Mouse (Mus musculus) midbrain, embryonic 11.5 days (tissue): ENCODE results near the gene Gramd1a. TPM values are rescaled to one million over a fixed set of nuclear protein-coding genes. Genes with fewer than 3 reads are reported as not detected.

Source experiments
- ATAC-seq: fragments of 200-750 bp; cut with Nextera tagmentation; 2 replicates; pipeline ENCODE4 v1.8.0; 2017; ENCODE audit warnings: moderate TSS enrichment, moderate library complexity; ENCODE audit not compliant: low FRiP score
- DNase-seq: peaks from one replicate; pipeline ENCODE4 v3.0.0; 2015; ENCODE audit warnings: low spot score; ENCODE audit errors: missing footprints
- H3K27ac ChIP-seq: fragments of 300-500 bp; sonication (generic); 2 replicates; pipeline ENCODE4 v1.5.1; 2014; ENCODE audit warnings: low read depth, low read length
- H3K27me3 ChIP-seq: fragments of 300-500 bp; sonication (generic); 2 replicates; pipeline ENCODE4 v1.6.1; 2014; ENCODE audit warnings: mild to moderate bottlenecking, low read length, moderate library complexity, mixed read lengths; ENCODE audit not compliant: control insufficient read depth, insufficient read depth
- H3K36me3 ChIP-seq: fragments of 300-500 bp; sonication (generic); 2 replicates; pipeline ENCODE4 v1.6.1; 2014; ENCODE audit warnings: mild to moderate bottlenecking, low read length, moderate library complexity, mixed read lengths; ENCODE audit not compliant: control insufficient read depth, insufficient read depth
- H3K4me1 ChIP-seq: fragments of 300-500 bp; sonication (generic); 2 replicates; pipeline ENCODE4 v1.6.1; 2014; ENCODE audit warnings: low read length; ENCODE audit not compliant: control insufficient read depth, insufficient read depth
- H3K4me2 ChIP-seq: fragments of 300-500 bp; sonication (generic); 2 replicates; pipeline ENCODE4 v1.6.1; 2014; ENCODE audit warnings: mild to moderate bottlenecking, moderate library complexity
- H3K4me3 ChIP-seq: fragments of 300-500 bp; sonication (generic); 2 replicates; pipeline ENCODE4 v1.5.1; 2014; ENCODE audit warnings: low read depth, low read length
- H3K9ac ChIP-seq: fragments of 300-500 bp; sonication (generic); 2 replicates; pipeline ENCODE4 v1.6.1; 2014; ENCODE audit warnings: low read length
- H3K9me3 ChIP-seq: fragments of 300-500 bp; sonication (generic); 2 replicates; pipeline ENCODE4 v1.6.1; 2016; ENCODE audit warnings: low read length; ENCODE audit not compliant: control insufficient read depth
- WGBS: fragments of 180-500 bp; shearing (Covaris S2); extraction: QIAGEN DNeasy Blood & Tissue Kit; methylation state at CpG from one replicate; pipeline ENCODE4 v1.1.7; 2014; 5-methylcytosine and 5-hydroxymethylcytosine counted together
- polyA plus RNA-seq: library from polyadenylated mRNA; unstranded; fragments of >200 nt; fragmentation: Nextera tagmentation; extraction: Ambion mirVana; gene quantifications from 2 replicates; pipeline ENCODE4 v1.2.1, GENCODE M21; 2014

Gene Gramd1a
- polyA plus RNA-seq, 1 experiment from 2014 or later, result 104 TPM

GRCm38 (mm10) chr7:31082831-31083588 is 72.7 kb downstream of the Gramd1a start:
- Histone ChIP-seq H3K4me1 (peaks cover 4% of the 10 kb centered on the region; the same call in 1 of the 2 replicates), H3K9ac (no peak overlapping the region), H3K4me2 (no peak overlapping the region), H3K36me3 (no peaks in the 10 kb centered on the region), H3K27ac (no peak overlapping the region), H3K9me3 (no peaks in the 10 kb centered on the region), H3K27me3 (no peaks in the 10 kb centered on the region), H3K4me3 (no peak overlapping the region)
- WGBS, result 61% methylated on average over 14 of the region's 14 CpGs
- DNase-seq (no peak), ATAC-seq (0 out of 2 replicates have a peak, but pooled peaks have one; percentile 22)

GRCm38 (mm10) chr7:31082106-31082505 is 73.6 kb downstream of the Gramd1a start:
- H3K9me3 ChIP-seq, result no peaks in the 10 kb centered on the region
- no peak for ATAC-seq
- H3K4me1 ChIP-seq, result peaks cover 4% of the 10 kb centered on the region; the same call in 1 of the 2 replicates
- H3K4me2 ChIP-seq, result no peak overlapping the region
- H3K27ac ChIP-seq, result no peak overlapping the region
- DNase-seq, result no peak
- no peak overlapping the region for H3K9ac ChIP-seq
- no peaks in the 10 kb centered on the region for H3K27me3 ChIP-seq
- no peaks in the 10 kb centered on the region for H3K36me3 ChIP-seq
- no peak overlapping the region for H3K4me3 ChIP-seq

- Histone ChIP-seq H3K27ac (no peak overlapping the region), H3K27me3 (no peaks in the 10 kb centered on the region), H3K9me3 (no peaks in the 10 kb centered on the region), H3K9ac (no peak overlapping the region), H3K4me3 (no peak overlapping the region), H3K36me3 (no peaks in the 10 kb centered on the region), H3K4me1 (peaks cover 4% of the 10 kb centered on the region; the same call in 1 of the 2 replicates), H3K4me2 (no peak overlapping the region)
- ATAC-seq, result no peak
- DNase-seq, result no peak
- 61% methylated on average over 1 of the region's 1 CpGs for WGBS
These were observed 74.6 kb downstream of the Gramd1a start for GRCm38 (mm10) chr7:31081106-31081505.

GRCm38 (mm10) chr7:31080611-31081010 is 75.1 kb downstream of the Gramd1a start:
- no peak overlapping the region for H3K4me2 ChIP-seq
- no peaks in the 10 kb centered on the region for H3K36me3 ChIP-seq
- H3K9ac ChIP-seq, result no peak overlapping the region
- DNase-seq (no peak), ATAC-seq (no peak)
- H3K4me3 ChIP-seq, result no peak overlapping the region
- no peaks in the 10 kb centered on the region for H3K9me3 ChIP-seq
- H3K27me3 ChIP-seq, result no peaks in the 10 kb centered on the region
- H3K4me1 ChIP-seq, result peaks cover 4% of the 10 kb centered on the region; the same call in 1 of the 2 replicates
- WGBS, result 47% methylated on average over 3 of the region's 3 CpGs
- H3K27ac ChIP-seq, result no peak overlapping the region

Other genes with a start within 250 kb of the Gramd1a start
- gene Mag, start 241.0 kb downstream of the Gramd1a start, polyA plus RNA-seq, result 0.44 and 0.47 TPM in 2 replicates
- not detected in 2 replicates for gene Hamp2, start 231.2 kb downstream of the Gramd1a start, polyA plus RNA-seq
- gene Hamp, start 211.9 kb downstream of the Gramd1a start, polyA plus RNA-seq, result 0.40 TPM in 1 of 2 replicates, not detected in the other
- 20.6 and 21.7 TPM in 2 replicates for gene Usf2, start 199.1 kb downstream of the Gramd1a start, polyA plus RNA-seq
- gene Lsr, start 182.4 kb downstream of the Gramd1a start, polyA plus RNA-seq, result 10.2 and 13.1 TPM in 2 replicates
- 0.25 and 0.62 TPM in 2 replicates for gene Fam187b, start 182.1 kb downstream of the Gramd1a start, polyA plus RNA-seq
- gene Fxyd5, start 113.4 kb downstream of the Gramd1a start, polyA plus RNA-seq, result 11.3 and 12.6 TPM in 2 replicates
- gene Fxyd7, start 104.4 kb downstream of the Gramd1a start, polyA plus RNA-seq, result 5.4 and 6.2 TPM in 2 replicates
- gene Fxyd1, start 98.7 kb downstream of the Gramd1a start, polyA plus RNA-seq, result 4.8 and 5.4 TPM in 2 replicates
- 0.58 and 0.85 TPM in 2 replicates for gene Lgi4, start 96.6 kb downstream of the Gramd1a start, polyA plus RNA-seq
- 1.8 and 2.3 TPM in 2 replicates for gene Fxyd3, start 79.2 kb downstream of the Gramd1a start, polyA plus RNA-seq
- 0.44 and 1.2 TPM in 2 replicates for gene Hpn, start 40.6 kb downstream of the Gramd1a start, polyA plus RNA-seq
- 0.52 and 1.1 TPM in 2 replicates for gene Scn1b, start 28.9 kb downstream of the Gramd1a start, polyA plus RNA-seq
- not detected in 2 replicates for gene Scgb2b2, start 134.6 kb upstream of the Gramd1a start, polyA plus RNA-seq
- not detected in 2 replicates for gene Scgb1b2, start 135.9 kb upstream of the Gramd1a start, polyA plus RNA-seq
- gene Scgb2b3, start 206.2 kb upstream of the Gramd1a start, polyA plus RNA-seq, result not detected in 2 replicates
- not detected in 2 replicates for gene Scgb1b3, start 219.7 kb upstream of the Gramd1a start, polyA plus RNA-seq